Mouse (Mus musculus): ENCODE measurements around the gene Slc2a1. TPM values are rescaled to one million over a fixed set of nuclear protein-coding genes. Genes with fewer than 3 reads are reported as not detected.

Gene Slc2a1
- polyA plus RNA-seq, 1 experiment from 2014 or later, result 273 TPM

- H3K27ac ChIP-seq (replicated peaks), result no peak overlapping the region
- H3K4me1 ChIP-seq, result peaks cover 64% of the 10 kb centered on the region
- H3K27me3 ChIP-seq (ENCODE audit: low read depth, poor library complexity, severe bottlenecking), result no peaks in the 10 kb centered on the region
- no peak overlapping the region for H3K4me3 ChIP-seq
- no peaks in the 10 kb centered on the region for H3K9me3 ChIP-seq (replicated peaks)
- DNase-seq (ENCODE audit: low spot score), result no peak
- WGBS, result 91% methylated on average over 6 of the region's 6 CpGs
- peaks cover 99% of the 10 kb centered on the region for H3K36me3 ChIP-seq
Measured at GRCm38 (mm10) chr4:119120095-119120494, 11.6 kb downstream of the Slc2a1 start.

- DNase-seq (ENCODE audit: low spot score), result no peak
- peaks cover 63% of the 10 kb centered on the region for H3K4me1 ChIP-seq
- H3K9me3 ChIP-seq (replicated peaks), result no peaks in the 10 kb centered on the region
- H3K36me3 ChIP-seq, result peaks cover 99% of the 10 kb centered on the region
- no peaks in the 10 kb centered on the region for H3K27me3 ChIP-seq (ENCODE audit: low read depth, poor library complexity, severe bottlenecking)
- no peak overlapping the region for H3K4me3 ChIP-seq
- no peak overlapping the region for H3K27ac ChIP-seq (replicated peaks)
- WGBS, result 77% methylated on average over 4 of the region's 4 CpGs
Measured at GRCm38 (mm10) chr4:119121249-119121648, 12.7 kb downstream of the Slc2a1 start.

GRCm38 (mm10) chr4:119124771-119125273, 16.3 kb downstream of the Slc2a1 start:
- no peak for DNase-seq (ENCODE audit: low spot score)
- H3K9me3 ChIP-seq (replicated peaks), result no peaks in the 10 kb centered on the region
- no peaks in the 10 kb centered on the region for H3K27me3 ChIP-seq (ENCODE audit: low read depth, poor library complexity, severe bottlenecking)
- H3K36me3 ChIP-seq, result peaks cover 100% of the 10 kb centered on the region
- H3K4me3 ChIP-seq, result no peak overlapping the region
- 79% methylated on average over 2 of the region's 2 CpGs for WGBS
- peaks cover 60% of the 10 kb centered on the region for H3K4me1 ChIP-seq
- H3K27ac ChIP-seq (replicated peaks), result no peak overlapping the region

- Histone ChIP-seq H3K4me3 (no peak overlapping the region), H3K9me3 (replicated peaks) (no peaks in the 10 kb centered on the region), H3K27ac (replicated peaks) (no peak overlapping the region), H3K36me3 (peaks cover 100% of the 10 kb centered on the region), H3K27me3 (ENCODE audit: low read depth, poor library complexity, severe bottlenecking) (no peaks in the 10 kb centered on the region), H3K4me1 (peaks cover 60% of the 10 kb centered on the region)
- 90% methylated on average over 9 of the region's 9 CpGs for WGBS
- DNase-seq (ENCODE audit: low spot score), result no peak
Measured at GRCm38 (mm10) chr4:119125577-119126270, 17.2 kb downstream of the Slc2a1 start.

- WGBS, result 83% methylated on average over 6 of the region's 6 CpGs
- H3K4me3 ChIP-seq, result no peak overlapping the region
- no peaks in the 10 kb centered on the region for H3K9me3 ChIP-seq (replicated peaks)
- no peaks in the 10 kb centered on the region for H3K27me3 ChIP-seq (ENCODE audit: low read depth, poor library complexity, severe bottlenecking)
- H3K36me3 ChIP-seq, result peaks cover 100% of the 10 kb centered on the region
- peaks cover 48% of the 10 kb centered on the region for H3K4me1 ChIP-seq
- no peak overlapping the region for H3K27ac ChIP-seq (replicated peaks)
- DNase-seq (ENCODE audit: low spot score), result no peak
Measured at GRCm38 (mm10) chr4:119127229-119127628, 18.7 kb downstream of the Slc2a1 start.

- Histone ChIP-seq H3K36me3 (peaks cover 100% of the 10 kb centered on the region), H3K27me3 (ENCODE audit: low read depth, poor library complexity, severe bottlenecking) (no peaks in the 10 kb centered on the region), H3K9me3 (replicated peaks) (no peaks in the 10 kb centered on the region), H3K4me3 (no peak overlapping the region), H3K27ac (replicated peaks) (no peak overlapping the region), H3K4me1 (peaks cover 38% of the 10 kb centered on the region)
- no peak for DNase-seq (ENCODE audit: low spot score)
- 87% methylated on average over 7 of the region's 7 CpGs for WGBS
Measured at GRCm38 (mm10) chr4:119128547-119128946, 20.0 kb downstream of the Slc2a1 start.

- no peaks in the 10 kb centered on the region for H3K9me3 ChIP-seq (replicated peaks)
- no peak for DNase-seq (ENCODE audit: low spot score)
- no peak overlapping the region for H3K4me3 ChIP-seq
- 83% methylated on average over 1 of the region's 1 CpGs for WGBS
- H3K27ac ChIP-seq (replicated peaks), result no peak overlapping the region
- H3K4me1 ChIP-seq, result peaks cover 33% of the 10 kb centered on the region
- peaks cover 100% of the 10 kb centered on the region for H3K36me3 ChIP-seq
- H3K27me3 ChIP-seq (ENCODE audit: low read depth, poor library complexity, severe bottlenecking), result no peaks in the 10 kb centered on the region
Measured at GRCm38 (mm10) chr4:119129096-119129495, 20.6 kb downstream of the Slc2a1 start.

- DNase-seq (ENCODE audit: low spot score), result no peak
- Histone ChIP-seq H3K27me3 (ENCODE audit: low read depth, poor library complexity, severe bottlenecking) (no peaks in the 10 kb centered on the region), H3K27ac (replicated peaks) (no peak overlapping the region), H3K4me3 (no peak overlapping the region), H3K36me3 (peaks cover 100% of the 10 kb centered on the region), H3K9me3 (replicated peaks) (no peaks in the 10 kb centered on the region), H3K4me1 (peaks cover 16% of the 10 kb centered on the region)
- WGBS, result 89% methylated on average over 8 of the region's 8 CpGs
Measured at GRCm38 (mm10) chr4:119131189-119131910, 22.8 kb downstream of the Slc2a1 start.

- Histone ChIP-seq H3K9me3 (replicated peaks) (no peaks in the 10 kb centered on the region), H3K36me3 (peaks cover 98% of the 10 kb centered on the region), H3K4me1 (peaks cover 15% of the 10 kb centered on the region), H3K27ac (replicated peaks) (no peak overlapping the region), H3K4me3 (no peak overlapping the region), H3K27me3 (ENCODE audit: low read depth, poor library complexity, severe bottlenecking) (no peaks in the 10 kb centered on the region)
- 94% methylated on average over 13 of the region's 13 CpGs for WGBS
- no peak for DNase-seq (ENCODE audit: low spot score)
Measured at GRCm38 (mm10) chr4:119133306-119133705, 24.8 kb downstream of the Slc2a1 start.

- no peaks in the 10 kb centered on the region for H3K27me3 ChIP-seq (ENCODE audit: low read depth, poor library complexity, severe bottlenecking)
- H3K4me3 ChIP-seq, result no peak overlapping the region
- H3K9me3 ChIP-seq (replicated peaks), result no peaks in the 10 kb centered on the region
- H3K36me3 ChIP-seq, result peaks cover 93% of the 10 kb centered on the region
- peaks cover 20% of the 10 kb centered on the region for H3K4me1 ChIP-seq
- H3K27ac ChIP-seq (replicated peaks), result no peak overlapping the region
- WGBS, result 90% methylated on average over 13 of the region's 13 CpGs
- no peak for DNase-seq (ENCODE audit: low spot score)
Measured at GRCm38 (mm10) chr4:119133860-119134259, 25.3 kb downstream of the Slc2a1 start.

GRCm38 (mm10) chr4:119137313-119137712, 28.8 kb downstream of the Slc2a1 start:
- peaks cover 58% of the 10 kb centered on the region for H3K36me3 ChIP-seq

GRCm38 (mm10) chr4:119138171-119138570, 29.7 kb downstream of the Slc2a1 start:
- Histone ChIP-seq H3K27ac (replicated peaks) (peak overlapping the region; percentile 67; the same call in 1 of the 2 replicates), H3K27me3 (ENCODE audit: low read depth, poor library complexity, severe bottlenecking) (0 out of 2 replicates have a peak, but pooled peaks cover 5% of the 10 kb centered on the region), H3K36me3 (peaks cover 50% of the 10 kb centered on the region), H3K4me3 (peak overlapping the region; percentile 32; the same call in 1 of the 2 replicates), H3K9me3 (replicated peaks) (no peaks in the 10 kb centered on the region), H3K4me1 (peaks cover 35% of the 10 kb centered on the region)
- WGBS, result 11% methylated on average over 18 of the region's 18 CpGs
- peak; percentile 72 for DNase-seq (ENCODE audit: low spot score)

More at GRCm38 (mm10) chr4:119137313-119137712, 28.8 kb downstream of the Slc2a1 start:
- no peak overlapping the region for H3K4me3 ChIP-seq
- 70% methylated on average over 8 of the region's 8 CpGs for WGBS
- no peak for DNase-seq (ENCODE audit: low spot score)
- H3K27me3 ChIP-seq (ENCODE audit: low read depth, poor library complexity, severe bottlenecking), result no peaks in the 10 kb centered on the region
- peaks cover 32% of the 10 kb centered on the region for H3K4me1 ChIP-seq
- no peaks in the 10 kb centered on the region for H3K9me3 ChIP-seq (replicated peaks)
- no peak overlapping the region for H3K27ac ChIP-seq (replicated peaks)

GRCm38 (mm10) chr4:119138776-119139175, 30.3 kb downstream of the Slc2a1 start:
- Histone ChIP-seq H3K9me3 (replicated peaks) (no peaks in the 10 kb centered on the region), H3K36me3 (peaks cover 44% of the 10 kb centered on the region), H3K4me1 (peaks cover 35% of the 10 kb centered on the region), H3K27me3 (ENCODE audit: low read depth, poor library complexity, severe bottlenecking) (0 out of 2 replicates have a peak, but pooled peaks cover 10% of the 10 kb centered on the region), H3K4me3 (peak overlapping the region; percentile 32; the same call in 1 of the 2 replicates), H3K27ac (replicated peaks) (no peak overlapping the region)
- DNase-seq (ENCODE audit: low spot score), result no peak
- WGBS, result 60% methylated on average over 8 of the region's 8 CpGs

Measured in midbrain, embryonic 10.5 days (tissue).